Mouse (Mus musculus): ENCODE measurements around the gene Ehd4. TPM values are rescaled to one million over a fixed set of nuclear protein-coding genes. Genes with fewer than 3 reads are reported as not detected.

The Ehd4 gene
- total RNA-seq, 2 experiments from 2014 or later = 461 to 503 TPM

- DNase-seq = no peak
Measured at GRCm38 (mm10) chr2:120106397-120106973, 47.9 kb downstream of the Ehd4 start.

- DNase-seq = no peak
Measured at GRCm38 (mm10) chr2:120105861-120106260, 48.5 kb downstream of the Ehd4 start.

- DNase-seq = peak; percentile 54
Measured at GRCm38 (mm10) chr2:120102881-120103280, 51.5 kb downstream of the Ehd4 start.

GRCm38 (mm10) chr2:120102450-120102849 lies 52.0 kb downstream of the Ehd4 start:
- DNase-seq = no peak

- DNase-seq = no peak
Measured at GRCm38 (mm10) chr2:120101961-120102360, 52.4 kb downstream of the Ehd4 start.

- no peak for DNase-seq
Measured at GRCm38 (mm10) chr2:120099886-120100285, 54.5 kb downstream of the Ehd4 start.

GRCm38 (mm10) chr2:120099263-120099662 lies 55.1 kb downstream of the Ehd4 start:
- DNase-seq = no peak

- peak; percentile 61 for DNase-seq
Measured at GRCm38 (mm10) chr2:120098781-120099202, 55.6 kb downstream of the Ehd4 start.

- DNase-seq = no peak
Measured at GRCm38 (mm10) chr2:120097868-120098267, 56.5 kb downstream of the Ehd4 start.

GRCm38 (mm10) chr2:120096711-120097110 lies 57.7 kb downstream of the Ehd4 start:
- DNase-seq = no peak

- no peak for DNase-seq
Measured at GRCm38 (mm10) chr2:120096191-120096590, 58.2 kb downstream of the Ehd4 start.

- DNase-seq = no peak
Measured at GRCm38 (mm10) chr2:120095171-120095570, 59.2 kb downstream of the Ehd4 start.

GRCm38 (mm10) chr2:120093671-120094430 lies 60.6 kb downstream of the Ehd4 start:
- DNase-seq = peak; percentile 85

- no peak for DNase-seq
Measured at GRCm38 (mm10) chr2:120090979-120091378, 63.4 kb downstream of the Ehd4 start.

- DNase-seq = no peak
Measured at GRCm38 (mm10) chr2:120087897-120088296, 66.5 kb downstream of the Ehd4 start.

GRCm38 (mm10) chr2:120087391-120087790 lies 67.0 kb downstream of the Ehd4 start:
- no peak for DNase-seq

GRCm38 (mm10) chr2:120086038-120086437 lies 68.4 kb downstream of the Ehd4 start:
- DNase-seq = no peak

- peak; percentile 75 for DNase-seq
Measured at GRCm38 (mm10) chr2:120084593-120085361, 69.6 kb downstream of the Ehd4 start.

GRCm38 (mm10) chr2:120082416-120082815 lies 72.0 kb downstream of the Ehd4 start:
- no peak for DNase-seq

- DNase-seq = peak; percentile 69
Measured at GRCm38 (mm10) chr2:120076076-120076705, 78.2 kb downstream of the Ehd4 start.

GRCm38 (mm10) chr2:120074096-120074495 lies 80.3 kb downstream of the Ehd4 start:
- DNase-seq = no peak

GRCm38 (mm10) chr2:120069466-120069990 lies 84.9 kb downstream of the Ehd4 start:
- no peak for DNase-seq

Measured in heart, postnatal 4 days (tissue).